Mouse (Mus musculus): ENCODE data around the gene Wbp1l.

The Wbp1l gene

GRCm38 (mm10) chr19:46629807-46630206 is 30.9 kb downstream of the Wbp1l start:
- DNase-seq (ENCODE audit: low read depth, low spot score), result no peak

GRCm38 (mm10) chr19:46631637-46632036 is 32.8 kb downstream of the Wbp1l start:
- DNase-seq (ENCODE audit: low read depth, low spot score), result no peak

GRCm38 (mm10) chr19:46635766-46636165 is 36.9 kb downstream of the Wbp1l start:
- no peak for DNase-seq (ENCODE audit: low read depth, low spot score)

- no peak for DNase-seq (ENCODE audit: low read depth, low spot score)
Observed at GRCm38 (mm10) chr19:46637598-46637997, 38.7 kb downstream of the Wbp1l start.

- no peak for DNase-seq (ENCODE audit: low read depth, low spot score)
Observed at GRCm38 (mm10) chr19:46639053-46639452, 40.2 kb downstream of the Wbp1l start.

- DNase-seq (ENCODE audit: low read depth, low spot score), result no peak
Observed at GRCm38 (mm10) chr19:46639496-46639895, 40.6 kb downstream of the Wbp1l start.

- DNase-seq (ENCODE audit: low read depth, low spot score), result no peak
Observed at GRCm38 (mm10) chr19:46640780-46641179, 41.9 kb downstream of the Wbp1l start.

- no peak for DNase-seq (ENCODE audit: low read depth, low spot score)
Observed at GRCm38 (mm10) chr19:46641420-46642085, 42.7 kb downstream of the Wbp1l start.

GRCm38 (mm10) chr19:46642136-46642753 is 43.4 kb downstream of the Wbp1l start:
- DNase-seq (ENCODE audit: low read depth, low spot score), result no peak

GRCm38 (mm10) chr19:46643236-46643635 is 44.4 kb downstream of the Wbp1l start:
- DNase-seq (ENCODE audit: low read depth, low spot score), result no peak

- no peak for DNase-seq (ENCODE audit: low read depth, low spot score)
Observed at GRCm38 (mm10) chr19:46644343-46644792, 45.5 kb downstream of the Wbp1l start.

GRCm38 (mm10) chr19:46644793-46645602 is 46.1 kb downstream of the Wbp1l start:
- DNase-seq (ENCODE audit: low read depth, low spot score), result no peak

GRCm38 (mm10) chr19:46646041-46646481 is 47.2 kb downstream of the Wbp1l start:
- no peak for DNase-seq (ENCODE audit: low read depth, low spot score)

GRCm38 (mm10) chr19:46647254-46647653 is 48.4 kb downstream of the Wbp1l start:
- DNase-seq (ENCODE audit: low read depth, low spot score), result no peak

GRCm38 (mm10) chr19:46647850-46648249 is 49.0 kb downstream of the Wbp1l start:
- no peak for DNase-seq (ENCODE audit: low read depth, low spot score)

GRCm38 (mm10) chr19:46648565-46648964 is 49.7 kb downstream of the Wbp1l start:
- no peak for DNase-seq (ENCODE audit: low read depth, low spot score)

- no peak for DNase-seq (ENCODE audit: low read depth, low spot score)
Observed at GRCm38 (mm10) chr19:46653188-46653587, 54.3 kb downstream of the Wbp1l start.

GRCm38 (mm10) chr19:46653616-46654235 is 54.8 kb downstream of the Wbp1l start:
- DNase-seq (ENCODE audit: low read depth, low spot score), result no peak

GRCm38 (mm10) chr19:46655626-46656025 is 56.7 kb downstream of the Wbp1l start:
- no peak for DNase-seq (ENCODE audit: low read depth, low spot score)

GRCm38 (mm10) chr19:46656151-46656840 is 57.4 kb downstream of the Wbp1l start:
- DNase-seq (ENCODE audit: low read depth, low spot score), result no peak

GRCm38 (mm10) chr19:46657339-46658020 is 58.6 kb downstream of the Wbp1l start:
- no peak for DNase-seq (ENCODE audit: low read depth, low spot score)

All from mesoderm, embryonic 11.5 days (tissue).